Mouse (Mus musculus) heart, embryonic 12.5 days (tissue): ENCODE data around the gene Hip1r. TPM values are rescaled to one million over a fixed set of nuclear protein-coding genes. Genes with fewer than 3 reads are reported as not detected.

Experiments
- ATAC-seq: fragments of 200-750 bp; cut with Nextera tagmentation; 2 replicates; pipeline ENCODE4 v1.8.0; 2017; ENCODE audit warnings: moderate TSS enrichment, moderate library complexity; ENCODE audit not compliant: insufficient number of reproducible peaks, low FRiP score
- H3K27ac ChIP-seq: fragments of 300-500 bp; sonication (generic); 2 replicates; pipeline ENCODE4 v1.5.1; 2016; ENCODE audit warnings: mild to moderate bottlenecking, moderate library complexity; ENCODE audit not compliant: poor library complexity, severe bottlenecking
- H3K27me3 ChIP-seq: fragments of 300-500 bp; sonication (generic); replicated peaks from 2 replicates; pipeline ENCODE4 v1.6.1; 2016; ENCODE audit warnings: mild to moderate bottlenecking, moderate library complexity
- H3K36me3 ChIP-seq: fragments of 300-500 bp; sonication (generic); 2 replicates; pipeline ENCODE4 v1.6.1; 2016; ENCODE audit warnings: mild to moderate bottlenecking, moderate library complexity
- H3K4me1 ChIP-seq: fragments of 300-500 bp; sonication (generic); replicated peaks from 2 replicates; pipeline ENCODE4 v1.6.1; 2016; ENCODE audit warnings: mild to moderate bottlenecking
- H3K4me2 ChIP-seq: fragments of 300-500 bp; sonication (generic); 2 replicates; pipeline ENCODE4 v1.6.1; 2016; ENCODE audit warnings: mild to moderate bottlenecking, moderate library complexity
- H3K4me3 ChIP-seq: fragments of 300-500 bp; sonication (generic); 2 replicates; pipeline ENCODE4 v1.5.1; 2016; ENCODE audit warnings: mild to moderate bottlenecking
- H3K9ac ChIP-seq: fragments of 300-500 bp; sonication (generic); 2 replicates; pipeline ENCODE4 v1.6.1; 2016; ENCODE audit warnings: mild to moderate bottlenecking, moderate library complexity
- H3K9me3 ChIP-seq: fragments of 300-500 bp; sonication (generic); replicated peaks from 2 replicates; pipeline ENCODE4 v1.6.1; 2016; ENCODE audit warnings: mild to moderate bottlenecking, moderate library complexity
- WGBS: fragments of 180-500 bp; shearing (Covaris S2); methylation state at CpG from one replicate; pipeline ENCODE4 v1.1.7; 2016; 5-methylcytosine and 5-hydroxymethylcytosine counted together
- polyA plus RNA-seq: library from polyadenylated mRNA; unstranded; fragments of >200 nt; fragmentation: Nextera tagmentation; extraction: Ambion mirVana; gene quantifications from 2 replicates; pipeline ENCODE4 v1.2.1, GENCODE M21; 2016

The Hip1r gene
- polyA plus RNA-seq, 1 experiment from 2014 or later = 7.5 TPM

DNA sequence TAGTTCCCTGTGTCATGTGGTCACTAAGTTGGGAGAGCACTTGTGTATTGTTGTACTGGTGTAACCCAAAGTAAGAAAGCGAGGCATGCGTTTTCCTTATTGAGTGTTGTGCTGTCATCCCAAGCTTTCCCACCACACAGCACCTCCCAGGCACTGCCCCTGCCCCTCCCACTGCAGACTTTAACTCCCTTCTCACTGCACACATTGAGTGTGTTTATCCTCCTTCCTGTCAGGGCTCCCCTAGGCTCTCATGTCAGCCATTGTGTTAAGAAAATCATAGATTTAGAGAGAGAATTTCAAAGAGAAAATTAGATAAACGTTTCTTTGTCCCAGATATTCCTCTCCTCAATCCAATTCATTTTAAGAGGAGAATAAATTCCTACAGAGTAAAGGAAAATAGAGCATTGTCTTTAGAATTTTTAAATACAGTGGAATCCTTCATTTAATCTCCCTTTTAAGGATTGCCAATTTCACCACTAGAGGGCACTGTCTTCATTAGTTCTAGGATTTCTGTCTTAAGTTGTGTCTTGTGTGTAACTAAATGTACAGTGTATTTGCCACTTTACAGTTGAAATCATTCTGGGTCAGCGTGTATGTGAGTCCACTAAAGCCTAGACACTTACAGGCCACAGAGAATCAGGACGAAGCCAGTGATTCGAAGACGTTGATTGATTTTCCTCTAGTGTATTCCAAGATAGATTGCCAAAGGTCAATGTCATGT lies 26.2 kb upstream of the Hip1r start:
- H3K4me2 ChIP-seq = no peak overlapping the region
- H3K4me1 ChIP-seq = no peaks in the 10 kb centered on the region
- WGBS = 48% methylated on average over 7 of the region's 7 CpGs
- H3K27me3 ChIP-seq = no peaks in the 10 kb centered on the region
- ATAC-seq = no peak
- H3K9ac ChIP-seq = no peak overlapping the region
- H3K9me3 ChIP-seq = no peaks in the 10 kb centered on the region
- no peaks in the 10 kb centered on the region for H3K36me3 ChIP-seq
- H3K27ac ChIP-seq = no peak overlapping the region
- no peak overlapping the region for H3K4me3 ChIP-seq

DNA sequence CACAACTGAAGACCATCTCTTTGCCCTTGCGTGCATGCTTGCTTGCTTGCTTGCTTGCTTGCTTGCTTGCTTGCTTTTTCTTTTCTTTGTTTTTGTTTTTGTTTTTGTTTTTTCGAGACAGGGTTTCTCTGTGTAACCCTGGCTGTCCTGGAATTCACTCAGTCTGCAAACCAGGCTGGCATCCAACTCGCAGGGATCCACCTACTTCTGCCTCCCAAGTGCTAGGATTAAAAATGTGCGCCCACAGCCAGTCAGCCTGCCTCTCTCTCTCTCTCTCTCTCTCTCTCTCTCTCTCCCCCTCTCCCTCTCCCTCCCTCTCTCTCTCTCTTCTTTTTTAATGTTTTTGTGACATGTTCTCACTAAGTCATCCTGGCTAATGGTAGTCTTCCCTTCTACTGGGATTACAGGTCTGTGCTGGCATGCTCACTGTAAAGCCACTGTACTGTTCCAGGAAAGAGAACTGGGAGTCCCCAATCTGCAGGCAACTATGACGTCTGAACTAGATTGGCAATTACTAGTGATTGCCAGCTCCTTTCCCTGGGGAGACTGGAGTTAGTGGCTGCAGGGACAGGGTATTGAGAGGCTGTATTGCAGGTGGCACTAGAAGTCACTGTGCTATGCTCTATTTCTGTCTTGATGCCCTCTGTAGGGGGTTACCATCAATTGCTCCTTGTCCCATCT lies 20.9 kb upstream of the Hip1r start:
- Histone ChIP-seq H3K4me3 (no peak overlapping the region), H3K9me3 (no peaks in the 10 kb centered on the region), H3K9ac (no peak overlapping the region), H3K27me3 (no peaks in the 10 kb centered on the region), H3K4me1 (peaks cover 10% of the 10 kb centered on the region), H3K36me3 (no peaks in the 10 kb centered on the region), H3K27ac (no peak overlapping the region), H3K4me2 (no peak overlapping the region)
- 57% methylated on average over 5 of the region's 5 CpGs for WGBS
- no peak for ATAC-seq

DNA sequence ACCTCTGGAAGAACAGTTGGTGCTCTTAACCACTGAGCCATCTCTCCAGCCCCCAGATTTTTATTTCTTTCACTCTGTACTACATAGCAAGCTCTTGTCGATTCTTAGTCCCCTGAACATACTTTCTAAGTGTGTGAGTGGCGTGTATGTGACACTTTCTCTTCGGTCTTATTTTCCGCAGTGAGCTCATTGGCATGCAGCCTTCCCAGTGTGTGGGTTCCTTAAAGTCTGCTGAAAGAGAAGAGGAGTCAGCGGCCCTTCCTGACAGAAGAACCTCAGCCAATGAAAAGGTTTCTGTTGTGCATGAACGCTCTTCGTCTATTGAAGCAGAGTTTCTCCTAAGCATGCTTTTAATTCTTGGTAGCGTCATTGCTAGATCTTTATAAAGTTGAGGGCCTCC lies 16.2 kb upstream of the Hip1r start:
- Histone ChIP-seq H3K4me1 (peaks cover 10% of the 10 kb centered on the region), H3K4me2 (no peak overlapping the region), H3K9ac (no peak overlapping the region), H3K4me3 (no peak overlapping the region), H3K27ac (no peak overlapping the region), H3K9me3 (no peaks in the 10 kb centered on the region), H3K27me3 (no peaks in the 10 kb centered on the region), H3K36me3 (no peaks in the 10 kb centered on the region)
- no peak for ATAC-seq
- 85% methylated on average over 8 of the region's 8 CpGs for WGBS

DNA sequence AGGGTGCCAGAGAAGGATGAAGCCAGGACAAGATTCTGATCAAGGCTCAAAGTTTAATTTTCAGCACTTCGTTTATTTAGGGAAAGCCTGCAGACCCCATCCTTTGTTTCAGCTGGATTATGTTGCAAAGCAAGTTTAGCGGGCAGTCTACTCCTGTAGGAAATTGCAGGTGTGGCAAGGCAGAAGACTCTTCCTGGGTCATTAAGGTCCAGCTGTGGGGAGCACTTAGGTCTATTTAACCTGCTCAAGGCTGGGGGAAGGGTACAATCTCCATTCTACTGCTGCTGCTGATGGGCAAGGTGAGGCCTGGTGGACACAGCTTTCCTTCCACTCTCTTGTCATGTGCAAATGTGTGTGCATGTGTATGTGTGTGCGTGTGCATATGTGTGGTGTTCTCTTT lies 14.4 kb upstream of the Hip1r start:
- 75% methylated on average over 3 of the region's 3 CpGs for WGBS
- H3K9ac ChIP-seq = no peak overlapping the region
- H3K4me1 ChIP-seq = peaks cover 10% of the 10 kb centered on the region
- no peak overlapping the region for H3K4me2 ChIP-seq
- no peaks in the 10 kb centered on the region for H3K27me3 ChIP-seq
- H3K27ac ChIP-seq = no peak overlapping the region
- no peaks in the 10 kb centered on the region for H3K9me3 ChIP-seq
- no peaks in the 10 kb centered on the region for H3K36me3 ChIP-seq
- H3K4me3 ChIP-seq = no peak overlapping the region
- ATAC-seq = no peak

DNA sequence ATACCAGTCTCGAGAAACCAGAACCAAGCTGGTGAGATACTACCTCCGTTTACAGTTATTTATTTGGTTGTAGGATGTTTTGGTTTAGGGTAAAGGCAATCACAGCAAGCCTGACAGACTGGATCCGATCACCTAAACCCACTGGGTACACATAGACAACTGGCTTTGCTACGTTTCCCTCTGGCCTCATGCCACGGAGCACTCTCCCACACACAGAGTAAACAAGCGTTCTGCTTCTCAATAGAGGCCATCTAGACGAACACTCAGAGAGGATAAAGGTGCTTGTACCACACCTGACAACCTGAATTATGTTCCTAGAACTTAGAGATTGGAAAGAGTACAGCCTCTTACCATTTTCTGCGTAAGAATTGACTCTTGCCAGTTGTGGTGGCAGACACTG lies 13.3 kb upstream of the Hip1r start:
- Histone ChIP-seq H3K9ac (no peak overlapping the region), H3K4me1 (peaks cover 10% of the 10 kb centered on the region), H3K9me3 (no peaks in the 10 kb centered on the region), H3K4me3 (no peak overlapping the region), H3K27me3 (no peaks in the 10 kb centered on the region), H3K36me3 (no peaks in the 10 kb centered on the region), H3K27ac (no peak overlapping the region), H3K4me2 (no peak overlapping the region)
- WGBS = 76% methylated on average over 8 of the region's 8 CpGs
- ATAC-seq = no peak

DNA sequence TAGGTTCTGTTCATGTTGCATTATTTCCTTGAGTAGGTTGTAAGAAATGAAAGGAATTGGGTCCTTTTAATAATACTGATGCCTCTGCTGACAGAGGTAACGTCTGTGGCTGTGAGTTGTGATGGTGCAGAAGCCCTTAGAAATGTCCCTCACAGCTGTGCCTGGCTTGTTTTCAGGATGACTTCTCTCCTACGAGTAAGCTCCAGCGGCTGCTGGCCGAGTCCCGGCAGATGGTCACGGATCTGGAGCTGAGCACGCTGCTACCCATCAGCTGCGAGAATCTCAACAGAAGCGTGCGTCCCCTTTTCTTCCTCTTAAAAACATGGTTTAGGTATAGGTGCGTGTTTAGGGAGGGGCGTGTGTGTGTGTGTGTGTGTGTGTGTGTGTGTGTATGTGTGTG lies 12.4 kb upstream of the Hip1r start:
- H3K36me3 ChIP-seq = no peaks in the 10 kb centered on the region
- H3K4me3 ChIP-seq = no peak overlapping the region
- H3K9me3 ChIP-seq = no peaks in the 10 kb centered on the region
- no peak overlapping the region for H3K9ac ChIP-seq
- H3K27me3 ChIP-seq = no peaks in the 10 kb centered on the region
- no peak overlapping the region for H3K4me2 ChIP-seq
- no peak overlapping the region for H3K27ac ChIP-seq
- WGBS = 79% methylated on average over 12 of the region's 12 CpGs
- no peak for ATAC-seq
- H3K4me1 ChIP-seq = peaks cover 6% of the 10 kb centered on the region; the same call in 1 of the 2 replicates

DNA sequence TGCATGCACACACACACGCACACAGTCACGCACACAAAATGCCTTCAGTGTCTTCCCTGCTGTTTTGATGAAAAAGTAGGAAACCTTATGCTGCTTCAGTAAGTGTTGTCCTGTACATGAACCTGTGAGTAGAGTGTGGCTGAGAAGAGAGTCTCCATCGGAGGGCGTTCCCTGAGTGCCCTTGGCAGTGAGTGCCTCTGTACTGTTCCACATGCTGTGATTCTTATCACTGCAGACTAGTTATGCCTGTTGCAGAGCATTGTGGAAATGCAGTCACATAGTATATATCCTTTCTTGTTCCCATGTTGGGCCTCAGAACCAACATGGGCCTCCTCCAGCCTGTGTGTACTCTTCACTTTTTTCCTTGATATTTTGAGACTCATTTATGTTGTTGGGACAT lies 9.2 kb upstream of the Hip1r start:
- Histone ChIP-seq H3K4me1 (peaks cover 6% of the 10 kb centered on the region; the same call in 1 of the 2 replicates), H3K27me3 (no peaks in the 10 kb centered on the region), H3K27ac (no peak overlapping the region), H3K4me2 (no peak overlapping the region), H3K9ac (no peak overlapping the region), H3K4me3 (no peak overlapping the region), H3K9me3 (no peaks in the 10 kb centered on the region), H3K36me3 (no peaks in the 10 kb centered on the region)
- ATAC-seq = no peak
- 77% methylated on average over 4 of the region's 4 CpGs for WGBS

DNA sequence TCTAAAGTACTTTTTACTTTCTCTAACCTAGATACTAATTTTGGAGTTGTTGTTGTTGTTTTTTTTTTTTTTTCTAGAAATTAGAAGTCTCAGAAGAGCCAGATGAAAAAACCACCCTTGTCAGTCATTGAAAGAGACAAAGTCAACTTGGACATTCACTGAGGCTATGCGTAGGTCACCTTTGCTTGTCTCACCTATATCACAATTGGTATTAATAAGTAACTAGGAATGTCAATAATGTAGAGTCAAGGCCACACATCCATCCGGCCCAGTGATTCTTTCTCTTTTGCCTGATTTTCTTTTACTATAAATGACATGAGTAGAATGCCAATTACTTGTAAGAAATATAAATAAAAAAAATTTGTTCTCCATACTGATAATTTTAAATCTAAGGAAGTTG lies 6.7 kb upstream of the Hip1r start:
- Histone ChIP-seq H3K36me3 (no peaks in the 10 kb centered on the region), H3K4me2 (no peak overlapping the region), H3K27me3 (0 out of 2 replicates have a peak, but pooled peaks cover 3% of the 10 kb centered on the region), H3K27ac (no peak overlapping the region), H3K4me1 (peaks cover 6% of the 10 kb centered on the region; the same call in 1 of the 2 replicates), H3K9me3 (no peaks in the 10 kb centered on the region), H3K4me3 (no peak overlapping the region), H3K9ac (no peak overlapping the region)
- WGBS = 93% methylated on average over 2 of the region's 2 CpGs
- no peak for ATAC-seq

DNA sequence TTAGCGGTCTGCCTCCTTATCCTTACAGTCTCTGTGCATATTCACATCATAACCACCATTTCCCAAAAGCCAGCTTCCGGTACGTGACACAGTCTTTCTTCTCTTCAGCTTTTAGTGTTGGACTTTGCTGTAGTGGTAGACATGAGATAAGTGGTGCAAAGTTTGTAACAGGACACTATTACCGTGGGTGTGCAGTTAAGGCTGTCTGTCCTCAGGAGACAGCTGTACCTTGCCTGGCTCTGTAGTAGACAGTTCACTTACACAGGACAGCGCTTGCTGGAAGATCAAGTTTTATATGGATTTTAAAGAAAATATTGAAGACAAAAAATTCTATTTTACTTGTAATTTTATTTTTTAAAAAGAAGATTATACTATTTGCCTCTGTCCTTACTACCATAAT lies 5.0 kb upstream of the Hip1r start:
- WGBS = 65% methylated on average over 5 of the region's 5 CpGs

DNA sequence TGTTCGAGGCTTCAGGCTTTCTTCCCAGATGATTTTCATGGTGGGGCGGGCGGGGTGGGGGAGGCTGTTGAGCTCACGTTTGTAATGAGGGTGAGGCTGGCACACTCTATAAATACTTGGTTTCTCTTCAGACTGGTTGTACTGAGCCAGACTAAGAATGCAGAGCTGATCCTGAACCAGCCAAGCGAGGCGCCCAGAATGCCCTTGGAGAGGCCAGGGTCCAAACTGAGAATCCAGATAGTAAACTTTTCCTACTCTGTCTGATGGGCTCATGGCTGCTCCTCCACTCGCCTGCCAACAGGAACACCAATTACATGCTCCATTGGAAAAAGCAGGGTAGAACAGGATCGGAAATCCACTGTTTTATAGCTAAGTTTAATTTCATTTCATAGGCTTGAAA lies 4.2 kb upstream of the Hip1r start:
- no peak overlapping the region for H3K27ac ChIP-seq
- peaks cover 10% of the 10 kb centered on the region; the same call in 1 of the 2 replicates for H3K4me1 ChIP-seq
- no peak for ATAC-seq
- H3K27me3 ChIP-seq = peaks cover 3% of the 10 kb centered on the region; the same call in 1 of the 2 replicates
- no peak overlapping the region for H3K9ac ChIP-seq
- no peaks in the 10 kb centered on the region for H3K36me3 ChIP-seq
- 84% methylated on average over 8 of the region's 8 CpGs for WGBS
- H3K4me3 ChIP-seq = no peak overlapping the region
- no peaks in the 10 kb centered on the region for H3K9me3 ChIP-seq
- H3K4me2 ChIP-seq = no peak overlapping the region

More for the DNA sequence above, 5.0 kb upstream of the Hip1r start:
- Histone ChIP-seq H3K4me3 (no peak overlapping the region), H3K4me1 (peaks cover 9% of the 10 kb centered on the region; the same call in 1 of the 2 replicates), H3K36me3 (no peaks in the 10 kb centered on the region), H3K9me3 (no peaks in the 10 kb centered on the region), H3K27me3 (peaks cover 3% of the 10 kb centered on the region; the same call in 1 of the 2 replicates), H3K9ac (no peak overlapping the region), H3K27ac (no peak overlapping the region), H3K4me2 (no peak overlapping the region)
- no peak for ATAC-seq

DNA sequence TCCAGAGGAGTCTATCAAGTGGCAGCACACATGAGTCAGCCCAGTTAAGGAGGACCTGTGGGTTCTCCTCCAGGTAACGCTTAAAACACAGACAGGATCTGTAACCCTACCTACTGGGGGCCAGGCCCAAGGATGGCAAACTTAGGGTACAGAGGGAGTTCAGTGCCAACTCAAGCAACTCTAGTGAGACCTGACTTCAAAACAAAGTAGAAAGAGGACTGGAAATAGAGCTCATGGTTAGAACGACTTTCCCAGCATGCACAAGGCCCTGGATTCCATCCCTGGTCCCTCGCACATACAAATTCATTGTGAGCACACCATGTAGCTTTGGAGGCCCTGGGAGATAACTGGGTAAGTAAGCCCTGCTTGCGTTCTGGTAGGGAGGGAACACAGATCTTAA lies 2.9 kb upstream of the Hip1r start:
- Histone ChIP-seq H3K4me2 (no peak overlapping the region), H3K9me3 (no peaks in the 10 kb centered on the region), H3K9ac (no peak overlapping the region), H3K36me3 (no peaks in the 10 kb centered on the region), H3K27me3 (peaks cover 9% of the 10 kb centered on the region; the same call in 1 of the 2 replicates), H3K4me3 (no peak overlapping the region), H3K27ac (no peak overlapping the region), H3K4me1 (peaks cover 10% of the 10 kb centered on the region; the same call in 1 of the 2 replicates)
- WGBS = 82% methylated on average over 4 of the region's 4 CpGs
- ATAC-seq = no peak
